In genomic region chr11:3936318-3936717, GRCm38 (mm10) we compare ENCODE assay signal across 19 mouse cellular contexts. TPM values are rescaled to one million over a fixed set of nuclear protein-coding genes. Genes with fewer than 3 reads are reported as not detected.
"Had no signal": no experiment of that assay in that cellular context is flagged by ENCODE, and none has a peak within 500 bp of the region (broad histone marks: within the 10 kb centered on the region; RNA-seq: fewer than 3 reads in every experiment).

No protein-coding gene starts in this region.

- H3K9ac ChIP-seq: limb, embryonic 15.5 days; liver, embryonic 14.5 days; midbrain, embryonic 12.5 days; neural tube, embryonic 15.5 days; stomach, embryonic 15.5 days had no signal

- H3K4me1 ChIP-seq: stomach, embryonic 15.5 days had no signal

- H3K4me3 ChIP-seq: layer of hippocampus, adult 2 months; limb, embryonic 15.5 days; midbrain, embryonic 12.5 days; myocyte; neural tube, embryonic 15.5 days; stomach, embryonic 15.5 days had no signal

- H3K9me3 ChIP-seq: limb, embryonic 15.5 days; midbrain, embryonic 12.5 days; neural tube, embryonic 15.5 days; stomach, embryonic 15.5 days had no signal

- H3K27me3 ChIP-seq: limb, embryonic 15.5 days; midbrain, embryonic 12.5 days; neural tube, embryonic 15.5 days; stomach, embryonic 15.5 days had no signal

- H3K4me2 ChIP-seq: limb, embryonic 15.5 days; midbrain, embryonic 12.5 days; neural tube, embryonic 15.5 days; stomach, embryonic 15.5 days had no signal

- H3K36me3 ChIP-seq: limb, embryonic 15.5 days; midbrain, embryonic 12.5 days; neural tube, embryonic 15.5 days; stomach, embryonic 15.5 days had no signal

- ATAC-seq: intestine, postnatal 0 days had no signal

- DNase-seq: kidney, adult 8-10 months; kidney, postnatal 4 days; lung, adult 18-20 months; right cerebral cortex, postnatal 14 days had no signal

- H3K27ac ChIP-seq: kidney, postnatal 0 days; layer of hippocampus, adult 2 months; limb, embryonic 15.5 days; liver, embryonic 14.5 days; midbrain, embryonic 12.5 days; neural tube, embryonic 15.5 days; stomach, embryonic 15.5 days had no signal

RNA-seq across cellular contexts. Expression of gene 4930556J24Rik, which starts 40.3 kb away (rescaled TPM):
- total RNA-seq: layer of hippocampus, adult 2 months; left cerebral cortex, adult 8-10 months; left cerebral cortex, postnatal 25 days; megakaryocyte-erythroid progenitor cell, adult 5-6 weeks had no signal
- polyA plus RNA-seq: limb, embryonic 11.5 days; limb, embryonic 15.5 days; liver, embryonic 14.5 days; neural tube, embryonic 11.5 days; neural tube, embryonic 15.5 days; spleen, adult 2 months had no signal

RNA-seq across cellular contexts. Expression of gene Dusp18, which starts 41.3 kb away (rescaled TPM):
- total RNA-seq: megakaryocyte-erythroid progenitor cell, adult 5-6 weeks had no signal
